Mouse (Mus musculus) layer of hippocampus, postnatal 14 days (tissue): ENCODE results near the gene Kat6b. TPM values are rescaled to one million over a fixed set of nuclear protein-coding genes. Genes with fewer than 3 reads are reported as not detected.

Experiments
- DNase-seq, 2 experiments: peaks; one replicate each; pipeline ENCODE4 v3.0.0; 2021 to 2022; ENCODE audit warnings: low spot score in 2 of 2, mixed read lengths in 1 of 2
- total RNA-seq, 2 experiments: library from RNA; stranded (reverse); gene quantifications; 2 replicates each; pipeline ENCODE4 v1.2.3; 2021

Gene Kat6b
- total RNA-seq, 2 experiments from 2014 or later = 58.0 to 62.2 TPM

- DNase-seq = no peak
Observed at GRCm38 (mm10) chr14:21522312-21522978, 41.2 kb downstream of the Kat6b start.

- no peak for DNase-seq
Observed at GRCm38 (mm10) chr14:21523234-21523633, 42.0 kb downstream of the Kat6b start.

- peak in 1 of 2 experiments; percentile 21 for DNase-seq
Observed at GRCm38 (mm10) chr14:21523851-21524441, 42.7 kb downstream of the Kat6b start.

GRCm38 (mm10) chr14:21525674-21526073 lies 44.4 kb downstream of the Kat6b start:
- no peak for DNase-seq

- no peak for DNase-seq
Observed at GRCm38 (mm10) chr14:21533566-21533965, 52.3 kb downstream of the Kat6b start.

GRCm38 (mm10) chr14:21534066-21534465 lies 52.8 kb downstream of the Kat6b start:
- DNase-seq = no peak

- DNase-seq = no peak
Observed at GRCm38 (mm10) chr14:21534542-21535272, 53.5 kb downstream of the Kat6b start.

GRCm38 (mm10) chr14:21536485-21537181 lies 55.4 kb downstream of the Kat6b start:
- DNase-seq = no peak

GRCm38 (mm10) chr14:21537838-21538237 lies 56.6 kb downstream of the Kat6b start:
- no peak for DNase-seq

GRCm38 (mm10) chr14:21539731-21540130 lies 58.5 kb downstream of the Kat6b start:
- DNase-seq = no peak

GRCm38 (mm10) chr14:21540361-21540760 lies 59.1 kb downstream of the Kat6b start:
- no peak for DNase-seq

GRCm38 (mm10) chr14:21545529-21545928 lies 64.3 kb downstream of the Kat6b start:
- no peak for DNase-seq

- DNase-seq = no peak
Observed at GRCm38 (mm10) chr14:21546351-21546750, 65.1 kb downstream of the Kat6b start.

GRCm38 (mm10) chr14:21547297-21547696 lies 66.1 kb downstream of the Kat6b start:
- no peak for DNase-seq

GRCm38 (mm10) chr14:21547965-21548364 lies 66.7 kb downstream of the Kat6b start:
- no peak for DNase-seq

- DNase-seq = no peak
Observed at GRCm38 (mm10) chr14:21548952-21549607, 67.8 kb downstream of the Kat6b start.

GRCm38 (mm10) chr14:21549608-21550115 lies 68.4 kb downstream of the Kat6b start:
- DNase-seq = no peak

GRCm38 (mm10) chr14:21550576-21550975 lies 69.3 kb downstream of the Kat6b start:
- DNase-seq = no peak

- no peak for DNase-seq
Observed at GRCm38 (mm10) chr14:21551655-21552054, 70.4 kb downstream of the Kat6b start.

- no peak for DNase-seq
Observed at GRCm38 (mm10) chr14:21552958-21553357, 71.7 kb downstream of the Kat6b start.

- no peak for DNase-seq
Observed at GRCm38 (mm10) chr14:21554046-21554445, 72.8 kb downstream of the Kat6b start.
